Mouse (Mus musculus) mature B cell (primary cell): ENCODE results near the gene Fam122a.

ENCODE experiments used
- in situ Hi-C: fragments of 300-500 bp; cut with MboI; formaldehyde crosslinking; loops from 2 replicates; pipeline ENCODE4 v1.14.3; 2019

The Fam122a gene

GRCm38 (mm10) chr19:24431381-24431780 lies 45.8 kb downstream of the Fam122a start:
- in situ Hi-C loops, result no loop called here

- in situ Hi-C loops, result no loop called here
Observed at GRCm38 (mm10) chr19:24428011-24428410, 49.1 kb downstream of the Fam122a start.

- in situ Hi-C loops, result no loop called here
Observed at GRCm38 (mm10) chr19:24427258-24427657, 49.9 kb downstream of the Fam122a start.

- in situ Hi-C loops, result no loop called here
Observed at GRCm38 (mm10) chr19:24426759-24427181, 50.4 kb downstream of the Fam122a start.
